Mouse (Mus musculus) CH12.LX (cell line): ENCODE data around the gene Rrp12.

Experiments used
- ELF1 ChIP-seq: IDR thresholded peaks from 2 replicates; pipeline ENCODE4 v1.6.1; 2014; ENCODE audit warnings: low read depth, mild to moderate bottlenecking, inconsistent platforms, low read length, improper control_type of control experiment
- MAX ChIP-seq: IDR thresholded peaks from 2 replicates; pipeline ENCODE4 v1.6.1; 2011; ENCODE audit warnings: low read length, improper control_type of control experiment
- NRF1 ChIP-seq: IDR thresholded peaks from 2 replicates; pipeline ENCODE4 v1.6.1; 2014; ENCODE audit warnings: low read depth, mild to moderate bottlenecking, inconsistent platforms, low read length, improper control_type of control experiment, moderate library complexity
- PAX5 ChIP-seq: IDR thresholded peaks from 2 replicates; pipeline ENCODE4 v1.6.1; 2012; ENCODE audit warnings: low read length, inconsistent platforms, mixed read lengths
- POLR2A ChIP-seq: IDR thresholded peaks from 2 replicates; pipeline ENCODE4 v1.6.1; 2011; ENCODE audit warnings: low read depth, mild to moderate bottlenecking, improper control_type of control experiment, low read length

- TF ChIP-seq POLR2A, result no peak
- TF ChIP-seq NRF1, result no peak
- TF ChIP-seq MAX, result no peak
- TF ChIP-seq PAX5, result no peak
- no peak for TF ChIP-seq ELF1
Observed at GRCm38 (mm10) chr19:41934124-41934523, 38.2 kb upstream of the Rrp12 start.
